Mouse (Mus musculus) liver, adult 2 months (tissue): ENCODE results near the gene Mrpl11.
"Not testable (repeated sequence)": the region's sequence is repeated elsewhere in the genome, so short reads cannot be mapped to it uniquely, and the experiment has no call there.

Experiments
- CTCF ChIP-seq: fragments of 200-500 bp; IDR thresholded peaks from 2 replicates; pipeline ENCODE4 v1.5.1; 2011; ENCODE audit warnings: low read depth, low read length, control low read depth
- POLR2A ChIP-seq: fragments of 200-500 bp; IDR thresholded peaks from 2 replicates; pipeline ENCODE4 v1.6.1; 2011; ENCODE audit warnings: low read length, control low read depth; ENCODE audit not compliant: insufficient read depth; ENCODE audit errors: extremely low read depth

- not testable (repeated sequence) for TF ChIP-seq CTCF, POLR2A
Measured at GRCm38 (mm10) chr19:4948641-4949040, 13.3 kb upstream of the Mrpl11 start.
